Comparison of ENCODE assay signal across 9 mouse cellular contexts in genomic region chr2:27328613-27329041, GRCm38 (mm10).
A peak's percentile ranks its signal among the peaks of the same experiment; 100 is the strongest.
DNase-seq lines count a peak whose midpoint lies in the region; ATAC-seq and TF ChIP-seq lines count a peak whose summit lies in the region.
"Had no signal": no experiment of that assay in that cellular context is flagged by ENCODE, and none has a peak within 500 bp of the region (broad histone marks: within the 10 kb centered on the region; RNA-seq: fewer than 3 reads in every experiment).

No protein-coding gene starts in this region.

- no peak overlapping the region for H3K4me2 ChIP-seq in heart, embryonic 12.5 days
- H3K4me2 ChIP-seq: embryonic facial prominence, embryonic 12.5 days had no signal

- no peak for ATAC-seq in heart, embryonic 12.5 days (ENCODE audit: insufficient number of reproducible peaks, low FRiP score)

- TF ChIP-seq EP300 in heart, adult 2 months (IDR thresholded peaks at IDR 0.05; ENCODE audit: insufficient read depth, low read depth, low read length): no peak

- TF ChIP-seq POLR2A in heart, adult 2 months (IDR thresholded peaks at IDR 0.05; ENCODE audit: insufficient read depth, low read depth, low read length): no peak
- no peak for TF ChIP-seq POLR2A in lung, adult 2 months (IDR thresholded peaks at IDR 0.05; ENCODE audit: borderline replicate concordance, extremely low read depth, low read depth, low read length)

- no peaks in the 10 kb centered on the region for H3K36me3 ChIP-seq in heart, embryonic 12.5 days
- no peaks in the 10 kb centered on the region for H3K36me3 ChIP-seq in heart, adult 2 months (ENCODE audit: control insufficient read depth, insufficient read depth, low read length)
- H3K36me3 ChIP-seq: embryonic facial prominence, embryonic 12.5 days had no signal

- TF ChIP-seq CTCF in heart, adult 2 months (IDR thresholded peaks at IDR 0.05): no peak
- TF ChIP-seq CTCF in lung, adult 2 months (IDR thresholded peaks at IDR 0.05; ENCODE audit: insufficient read depth, low read length): no peak

- H3K4me3 ChIP-seq in heart, embryonic 12.5 days: no peak overlapping the region
- no peak overlapping the region for H3K4me3 ChIP-seq in heart, adult 2 months
- H3K4me3 ChIP-seq in lung, adult 2 months (replicated peaks; ENCODE audit: extremely low read depth, low read depth, low read length): no peak overlapping the region
- H3K4me3 ChIP-seq: embryonic facial prominence, embryonic 12.5 days had no signal

- intact Hi-C loops in heart, adult 2 months (cut with DNase I): no loop called here
- intact Hi-C loops in left cerebral cortex, postnatal 25 days (cut with DNase I): no loop called here

- no peak overlapping the region for H3K9ac ChIP-seq in heart, embryonic 12.5 days
- H3K9ac ChIP-seq in heart, adult 2 months (ENCODE audit: low read depth, low read length): no peak overlapping the region
- H3K9ac ChIP-seq: embryonic facial prominence, embryonic 12.5 days had no signal

- DNase-seq in heart, adult 2 months: no peak
- DNase-seq in adrenal gland, adult 18-20 months (ENCODE audit: low spot score in 2 of 2): peak; percentile 44 to 53
- DNase-seq in kidney, adult 18-20 months: peak; percentile 68
- peak; percentile 40 for DNase-seq in lung, adult 2 months
- DNase-seq in left cerebral cortex, postnatal 25 days (ENCODE audit: low spot score in 2 of 2): no peak
- DNase-seq in Muller cell, postnatal 12 days (ENCODE audit: inconsistent ontology term): no peak
- DNase-seq in frontal cortex, postnatal 25 days (ENCODE audit: low spot score in 2 of 2): no peak

- peaks cover 77% of the 10 kb centered on the region for H3K4me1 ChIP-seq in heart, embryonic 12.5 days (replicated peaks)
- H3K4me1 ChIP-seq in heart, adult 2 months (ENCODE audit: control insufficient read depth, insufficient read depth, low read length): peaks cover 18% of the 10 kb centered on the region
- H3K4me1 ChIP-seq in lung, adult 2 months (ENCODE audit: control insufficient read depth, insufficient read depth, low read length): peaks cover 24% of the 10 kb centered on the region

- H3K27ac ChIP-seq in heart, embryonic 12.5 days (ENCODE audit: poor library complexity, severe bottlenecking): peak overlapping the region; percentile 56
- H3K27ac ChIP-seq in heart, adult 2 months: no peak overlapping the region
- H3K27ac ChIP-seq: embryonic facial prominence, embryonic 12.5 days had no signal

- H3K27me3 ChIP-seq in heart, embryonic 12.5 days (replicated peaks): no peaks in the 10 kb centered on the region
- no peaks in the 10 kb centered on the region for H3K27me3 ChIP-seq in heart, adult 2 months (ENCODE audit: control insufficient read depth, insufficient read depth, low read length)
- H3K27me3 ChIP-seq: embryonic facial prominence, embryonic 12.5 days had no signal

- H3K9me3 ChIP-seq in heart, embryonic 12.5 days (replicated peaks): no peaks in the 10 kb centered on the region
- H3K9me3 ChIP-seq: embryonic facial prominence, embryonic 12.5 days had no signal

- H3K79me2 ChIP-seq in heart, adult 2 months (replicated peaks; ENCODE audit: control insufficient read depth, insufficient read depth, low read length): no peaks in the 10 kb centered on the region

Comparison
In these comparisons a context has a peak if more than half of its experiments do, and no peak if none do; other contexts are left out.
1. DNase-seq: peak in adrenal gland, adult 18-20 months (2 of 2), kidney, adult 18-20 months (single experiment) and lung, adult 2 months (single experiment); none in heart, adult 2 months (0 of 2), left cerebral cortex, postnatal 25 days (0 of 2), Muller cell, postnatal 12 days (single experiment) and frontal cortex, postnatal 25 days (0 of 2).